Mouse (Mus musculus) thymus, postnatal 36 days (tissue): ENCODE measurements around the gene Abcb6.

Source experiments
- DNase-seq, 2 experiments: peaks; one replicate each; pipeline ENCODE4 v3.0.0; 2022; ENCODE audit warnings: mixed read lengths in 2 of 2

The Abcb6 gene

GRCm38 (mm10) chr1:75192452-75192851, 12.3 kb upstream of the Abcb6 start:
- DNase-seq = peak in 1 of 2 experiments; percentile 42

DNA sequence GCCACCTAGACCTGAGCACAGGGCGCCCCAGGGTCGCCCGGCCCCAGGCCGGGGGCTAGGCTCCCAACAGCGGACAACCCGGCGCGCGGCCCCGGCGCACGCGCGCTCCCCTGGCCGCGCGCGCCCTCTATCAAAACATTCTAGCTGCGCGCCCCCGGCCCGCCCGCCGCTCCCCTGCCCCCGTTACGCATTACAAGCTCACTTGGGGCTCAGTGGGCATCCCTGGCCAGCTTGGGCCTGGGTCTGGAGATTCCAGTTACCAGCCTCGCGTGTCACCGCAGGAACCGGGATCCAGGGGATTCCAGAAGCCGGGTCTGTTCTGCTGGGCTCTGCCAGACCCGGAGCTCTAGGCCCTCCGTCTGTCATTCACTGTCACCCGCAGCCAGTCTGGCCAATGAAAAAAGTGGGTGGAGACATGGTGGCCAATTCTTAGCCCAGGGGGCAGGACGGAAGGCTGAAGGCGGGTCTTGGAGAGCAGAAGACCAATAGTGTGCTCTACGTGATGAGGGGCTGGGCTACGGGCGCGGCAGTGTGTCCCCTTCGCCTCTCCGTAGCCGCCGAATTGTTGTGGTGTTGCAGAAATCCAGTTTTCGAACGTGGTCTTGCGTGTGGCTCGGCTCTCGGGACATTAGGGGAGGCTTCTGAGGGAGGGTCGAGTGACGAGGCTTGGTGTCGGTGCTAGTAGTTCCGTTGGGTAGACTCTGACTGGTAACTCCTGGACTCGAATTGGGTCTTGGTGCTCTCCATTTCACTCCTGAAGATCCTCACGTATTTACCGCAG, 11.6 kb upstream of the Abcb6 start, which contains the start of the genes Ankzf1 and Atg9a:
Gene Ankzf1 (plus strand): TSS at position 530 of the 781 bp plus-strand sequence.
Gene Atg9a (minus strand): TSS at position 575 of the 781 bp plus-strand sequence.
- peak; percentile 90 to 96 for DNase-seq

DNA sequence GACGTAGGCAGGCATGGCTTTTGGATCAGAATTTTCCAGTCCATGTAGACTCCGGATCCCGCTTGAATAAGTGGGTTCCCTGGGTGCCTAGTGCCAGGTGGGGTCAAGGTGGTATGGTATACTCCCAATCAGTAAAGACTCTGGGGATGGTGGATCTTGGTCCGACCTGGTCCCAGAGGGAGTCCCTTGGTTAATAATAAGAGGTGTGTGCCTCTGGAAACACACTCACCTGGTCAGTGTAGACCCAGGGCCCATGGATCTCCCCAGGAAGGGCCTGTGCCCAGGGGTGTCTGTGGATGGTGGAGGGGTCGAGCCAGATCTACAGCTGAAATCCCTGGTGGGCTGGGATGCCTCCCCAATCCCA, 11.0 kb upstream of the Abcb6 start:
- DNase-seq = no peak

DNA sequence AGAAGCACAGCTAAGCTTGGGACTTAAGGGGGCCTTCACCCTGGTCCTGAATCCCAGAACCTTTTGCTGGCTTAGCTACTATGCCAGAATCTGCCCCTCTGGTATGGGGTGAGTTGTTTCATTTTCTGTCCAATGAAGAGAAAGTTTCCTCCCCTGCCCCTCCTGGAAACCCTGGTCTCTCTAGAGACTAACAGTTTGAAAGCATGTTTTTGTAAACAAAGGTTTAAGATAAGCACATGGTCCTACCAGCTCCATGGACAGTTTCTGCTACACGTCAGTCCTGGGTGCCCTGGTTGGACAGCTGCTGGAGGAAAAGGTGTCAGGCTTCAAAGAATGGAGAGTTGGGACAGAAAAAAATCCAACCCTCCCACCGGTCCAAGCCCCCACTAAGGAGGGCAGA, 10.4 kb upstream of the Abcb6 start:
- no peak for DNase-seq

GRCm38 (mm10) chr1:75187914-75188483, 7.8 kb upstream of the Abcb6 start:
- DNase-seq = no peak

DNA sequence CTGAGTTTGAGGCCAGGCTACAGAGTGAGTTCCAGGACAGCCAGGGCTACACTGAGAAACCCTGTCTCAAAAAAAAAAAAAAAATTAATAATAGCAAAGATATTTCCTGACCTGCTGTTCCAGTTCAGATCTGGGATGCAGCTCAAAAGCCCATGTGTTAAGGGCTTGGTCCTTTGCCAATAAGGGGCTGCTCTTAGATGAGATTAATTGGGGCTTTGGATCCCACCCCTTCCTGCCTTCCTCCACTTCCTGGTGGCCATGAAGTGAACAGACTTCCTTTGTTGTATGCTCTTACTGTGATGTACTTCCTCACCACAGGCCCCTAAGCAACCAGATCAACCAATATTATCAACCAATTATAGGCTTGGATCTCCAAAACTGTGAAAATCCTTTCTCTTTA, 6.9 kb upstream of the Abcb6 start:
- DNase-seq = no peak

- no peak for DNase-seq
Observed at GRCm38 (mm10) chr1:75185495-75185894, 5.3 kb upstream of the Abcb6 start.

GRCm38 (mm10) chr1:75182160-75182559, 2.0 kb upstream of the Abcb6 start:
- DNase-seq = peak in 1 of 2 experiments; percentile 11

DNA sequence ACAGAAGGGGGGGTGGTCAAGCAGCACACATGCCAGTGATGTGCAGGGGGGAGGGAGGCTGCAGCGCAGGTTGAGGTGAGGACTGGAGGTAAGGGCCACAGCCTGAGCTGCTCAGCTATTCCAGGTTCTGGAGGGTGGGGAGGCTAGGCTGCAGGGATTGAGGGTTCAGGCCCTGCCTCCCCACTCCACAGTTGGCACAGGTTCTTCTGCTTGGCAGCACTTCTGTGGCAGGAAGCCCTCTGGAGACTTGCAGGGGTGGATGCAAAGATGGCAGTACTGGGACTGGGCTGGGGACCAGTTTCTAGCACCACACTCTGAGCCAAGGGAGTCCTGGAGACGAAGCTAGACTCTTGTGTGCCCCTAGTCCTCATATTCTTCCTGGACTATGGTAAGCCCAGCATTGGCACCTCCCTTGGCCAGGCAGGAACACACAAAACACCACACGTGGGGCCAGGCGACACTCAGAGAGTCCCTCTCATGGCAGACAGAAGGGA, 1.2 kb upstream of the Abcb6 start:
- DNase-seq = no peak

DNA sequence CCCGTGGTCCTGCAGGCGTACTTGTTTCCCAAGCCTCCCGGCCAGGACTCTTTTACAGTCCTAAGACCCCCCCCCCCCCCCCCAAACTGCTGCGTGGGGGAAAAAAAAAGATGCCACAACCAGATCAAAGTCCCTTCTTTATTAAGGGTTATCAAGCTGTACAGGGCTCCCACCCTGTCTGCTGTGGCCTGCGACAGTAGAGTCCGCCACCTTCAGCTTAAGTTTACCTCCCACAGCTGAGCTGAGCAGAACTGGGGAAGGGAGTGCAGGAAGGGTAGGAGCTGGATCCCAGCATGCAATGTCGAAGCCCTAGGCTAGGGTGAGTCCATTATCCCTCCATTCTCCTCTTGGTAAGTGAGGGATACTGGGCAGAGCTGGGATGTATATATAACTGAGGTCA, 549 bp upstream of the Abcb6 start:
- DNase-seq = no peak

DNA sequence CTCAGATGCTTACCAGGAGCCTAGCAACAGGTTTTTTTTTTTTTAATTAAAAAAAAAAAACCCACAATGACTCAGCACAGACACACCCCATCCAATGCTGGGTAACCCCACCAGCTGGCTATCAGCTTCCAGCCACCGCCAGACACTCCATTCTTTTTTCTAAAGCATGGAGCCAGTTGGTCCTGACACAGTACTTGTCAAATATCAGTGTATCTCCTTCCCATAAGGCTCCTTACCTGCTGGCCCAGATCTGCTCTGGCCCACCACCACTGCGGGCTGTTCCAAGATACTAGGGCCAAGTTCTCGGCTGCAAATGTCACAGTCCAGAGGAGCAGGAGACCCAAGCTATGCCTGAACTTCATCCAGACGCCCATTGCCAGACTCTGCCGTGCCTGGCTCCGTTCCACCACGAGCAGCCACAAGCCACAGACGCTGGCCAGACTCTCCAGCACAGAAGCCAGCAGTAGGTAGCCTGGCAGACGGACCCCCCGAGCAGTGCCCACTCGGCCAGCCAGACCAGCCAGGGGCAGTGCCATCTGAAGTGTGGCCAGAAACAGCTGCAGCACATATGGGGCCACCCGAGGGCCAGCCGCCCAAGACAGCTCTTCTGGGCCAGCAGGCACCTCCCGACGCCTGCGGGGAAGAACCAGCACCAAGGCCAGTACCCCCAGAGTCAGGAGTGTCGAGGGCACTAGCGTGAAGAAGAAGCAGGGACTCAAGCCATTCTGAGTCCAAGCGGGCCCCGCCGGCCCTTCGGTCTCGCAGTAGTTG, 673 bp downstream of the Abcb6 start:
- peak in 1 of 2 experiments; percentile 16 for DNase-seq

- DNase-seq = peak; percentile 98 to 99
Observed at GRCm38 (mm10) chr1:75168472-75169464, 11.4 kb downstream of the Abcb6 start, which contains the start of gene Zfand2b. TSS of gene Zfand2b (plus strand) at chr1:75168646.

DNA sequence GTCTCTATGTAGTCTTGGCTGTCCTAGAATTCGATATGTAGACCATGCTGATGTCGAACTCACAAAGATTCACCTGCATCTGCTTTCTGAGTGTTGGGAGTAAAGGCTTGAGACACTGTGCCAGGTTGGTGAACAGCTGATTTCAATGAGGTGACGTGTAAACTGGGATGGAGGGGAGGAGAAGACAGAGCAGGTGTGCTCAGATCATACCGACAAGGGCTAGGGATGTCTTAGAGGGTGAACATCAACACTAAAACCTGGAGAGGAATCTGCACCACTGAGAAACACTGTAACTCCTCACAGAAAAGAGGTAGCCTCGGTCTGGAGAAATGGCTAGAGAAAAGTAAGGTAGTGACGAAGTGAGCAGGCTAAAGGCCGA, 12.1 kb downstream of the Abcb6 start:
- no peak for DNase-seq

GRCm38 (mm10) chr1:75160256-75160617, 20.0 kb downstream of the Abcb6 start:
- no peak for DNase-seq

GRCm38 (mm10) chr1:75159540-75160255, 20.5 kb downstream of the Abcb6 start:
- no peak for DNase-seq

- DNase-seq = no peak
Observed at GRCm38 (mm10) chr1:75158990-75159389, 21.2 kb downstream of the Abcb6 start.

- DNase-seq = no peak
Observed at GRCm38 (mm10) chr1:75155837-75156236, 24.4 kb downstream of the Abcb6 start.

GRCm38 (mm10) chr1:75148727-75149126, 31.5 kb downstream of the Abcb6 start:
- no peak for DNase-seq

- DNase-seq = no peak
Observed at GRCm38 (mm10) chr1:75147411-75148135, 32.6 kb downstream of the Abcb6 start.

- no peak for DNase-seq
Observed at GRCm38 (mm10) chr1:75145589-75145988, 34.6 kb downstream of the Abcb6 start.
